Mouse (Mus musculus) G1E (cell line): ENCODE measurements at regions not wholly inside any gene's neighbourhood (a gene's known extent, or its start where the extent isn't known, plus 50 kb on each side); places are given as distances from the start of the nearest gene placed in this dataset.

ENCODE experiments used
- CTCF ChIP-seq: IDR thresholded peaks from 2 replicates; pipeline ENCODE4 v1.5.1; 2012; ENCODE audit warnings: low read depth, low read length, inconsistent platforms, mixed read lengths
- GATA1 ChIP-seq: IDR thresholded peaks from 2 replicates; pipeline ENCODE4 v1.6.1; 2012; ENCODE audit warnings: borderline replicate concordance, low read length, inconsistent platforms, mixed read lengths

GRCm38 (mm10) chr12:92708466-92708865, 859.5 kb upstream of the Sel1l start:
- TF ChIP-seq GATA1 (no peak), CTCF (no peak)
